Mouse (Mus musculus): ENCODE data around the gene Vmn2r87. TPM values are rescaled to one million over a fixed set of nuclear protein-coding genes. Genes with fewer than 3 reads are reported as not detected.
A peak's percentile ranks its signal among the peaks of the same experiment; 100 is the strongest.
"Not testable (repeated sequence)": the region's sequence is repeated elsewhere in the genome, so short reads cannot be mapped to it uniquely, and the experiment has no call there.

Vmn2r87 gene
- total RNA-seq (2021), result under 1 TPM; 0.39 to 0.42 TPM

DNA sequence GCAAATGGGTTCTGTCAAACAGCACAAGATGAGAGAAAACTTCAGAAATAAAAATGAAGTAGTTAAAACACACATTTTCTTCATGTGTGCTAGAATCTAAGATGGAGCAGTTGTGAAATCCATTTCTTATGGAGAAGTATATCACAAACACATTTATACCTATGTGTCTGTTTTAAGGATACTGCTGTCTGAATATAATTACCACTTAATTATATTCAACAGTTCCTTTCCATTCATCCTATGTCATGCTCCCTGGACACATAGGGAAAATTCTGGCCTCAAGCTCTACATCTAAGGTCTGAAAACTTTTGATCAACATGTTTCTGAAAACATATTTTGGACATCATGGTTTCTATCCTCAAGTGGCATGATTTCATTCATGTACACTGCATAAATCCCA, at the start of gene Vmn2r87:
Gene Vmn2r87 (minus strand): TSS at position 101 of the 400 bp plus-strand sequence.
- DNase-seq (ENCODE audit: extremely low spot score in 1 of 2, low spot score in 1 of 2), result no peak

DNA sequence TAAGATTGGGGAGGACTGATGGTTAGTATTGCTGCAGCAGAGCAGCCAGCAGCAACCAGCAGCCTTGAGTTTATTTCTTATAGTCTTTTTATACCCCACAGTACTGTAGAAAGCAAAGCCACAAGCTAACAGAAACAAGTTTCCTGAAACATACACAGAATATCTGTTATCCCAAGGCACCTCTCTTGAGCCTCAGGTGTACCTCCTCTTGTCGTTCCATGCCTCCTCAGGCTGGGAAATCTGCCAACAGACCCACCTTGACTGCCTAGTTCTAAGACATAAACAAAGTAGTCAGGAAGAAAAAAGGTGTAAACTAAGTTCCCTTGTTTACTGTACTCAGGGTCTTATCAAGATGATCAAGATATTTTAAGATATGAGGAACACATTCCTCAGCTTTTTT, 47.1 kb upstream of the Vmn2r87 start:
- DNase-seq (ENCODE audit: extremely low spot score in 1 of 2, low spot score in 1 of 2), result not testable (repeated sequence)

- DNase-seq (ENCODE audit: extremely low spot score in 1 of 2, low spot score in 1 of 2), result peak; percentile 64
These were observed 44.9 kb upstream of the Vmn2r87 start for GRCm38 (mm10) chr10:130541931-130542691.

- no peak for DNase-seq (ENCODE audit: extremely low spot score in 1 of 2, low spot score in 1 of 2)
These were observed 38.9 kb upstream of the Vmn2r87 start for GRCm38 (mm10) chr10:130536101-130536500.

DNA sequence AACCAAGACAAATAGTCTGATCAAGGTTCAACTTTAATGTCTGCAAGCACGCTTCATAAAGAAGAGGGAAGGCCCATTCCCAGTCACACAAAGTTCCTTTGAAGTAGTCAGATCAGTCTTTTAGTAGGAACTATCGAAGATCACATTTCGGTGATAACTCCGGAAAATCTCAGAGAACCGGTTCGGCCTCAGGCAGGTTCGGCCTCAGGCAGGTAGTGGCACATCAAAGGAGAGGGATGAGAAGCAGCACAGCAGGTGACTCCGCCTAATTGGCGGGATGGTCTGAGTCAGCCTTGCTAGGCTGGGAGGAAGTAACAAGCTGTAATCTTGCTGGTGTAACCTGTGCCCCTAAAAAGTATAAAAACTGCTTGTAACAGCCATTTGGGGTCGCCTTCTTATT, 30.7 kb upstream of the Vmn2r87 start:
- no peak for DNase-seq (ENCODE audit: extremely low spot score in 1 of 2, low spot score in 1 of 2)

- peak; percentile 10 to 13 for DNase-seq (ENCODE audit: extremely low spot score in 1 of 2, low spot score in 1 of 2)
These were observed 26.9 kb downstream of the Vmn2r87 start for GRCm38 (mm10) chr10:130470311-130470760.

DNA sequence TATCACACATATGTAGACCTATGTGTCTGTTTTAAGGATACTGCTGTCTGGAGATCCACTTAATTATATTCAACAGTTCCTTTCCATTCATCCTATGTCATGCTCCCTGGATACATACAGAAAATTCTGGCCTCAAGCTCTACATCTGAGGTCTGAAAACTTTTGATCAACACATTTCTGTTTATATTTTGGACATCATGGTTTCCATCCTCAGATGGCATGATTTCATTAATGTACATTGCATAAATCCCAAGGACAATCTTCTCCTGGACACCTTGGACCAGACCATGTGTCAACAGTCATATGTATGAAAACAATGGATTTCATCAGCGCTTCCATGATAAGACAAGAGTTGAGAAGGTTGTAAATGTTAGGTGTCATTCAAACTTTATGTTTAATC, 41.2 kb downstream of the Vmn2r87 start, which contains the start of gene Vmn2r86:
Gene Vmn2r86 (minus strand): TSS at position 101 of the 400 bp plus-strand sequence.
- not testable (repeated sequence) for DNase-seq (ENCODE audit: extremely low spot score in 1 of 2, low spot score in 1 of 2)

DNA sequence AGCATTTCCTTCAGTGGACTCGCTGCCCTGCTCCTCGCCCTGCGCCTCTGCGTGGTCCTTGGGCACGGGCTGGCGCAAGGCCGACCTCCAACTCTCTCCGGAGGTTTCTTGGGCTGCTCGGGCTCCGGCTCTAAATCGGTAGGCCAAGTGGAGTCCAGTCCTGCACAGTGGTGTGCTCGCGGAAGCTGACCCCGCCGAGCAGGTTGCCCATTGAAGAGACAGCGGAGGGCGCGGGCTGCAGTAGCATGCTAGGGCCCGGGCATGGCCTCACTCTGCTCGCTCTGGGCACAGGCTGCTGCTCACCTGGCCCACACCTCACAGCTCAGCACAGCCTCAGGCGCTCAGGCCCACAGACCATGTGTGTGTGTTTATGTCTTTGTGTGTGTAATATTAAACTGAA, 52.4 kb downstream of the Vmn2r87 start:
- DNase-seq (ENCODE audit: extremely low spot score in 1 of 2, low spot score in 1 of 2), result no peak

DNA sequence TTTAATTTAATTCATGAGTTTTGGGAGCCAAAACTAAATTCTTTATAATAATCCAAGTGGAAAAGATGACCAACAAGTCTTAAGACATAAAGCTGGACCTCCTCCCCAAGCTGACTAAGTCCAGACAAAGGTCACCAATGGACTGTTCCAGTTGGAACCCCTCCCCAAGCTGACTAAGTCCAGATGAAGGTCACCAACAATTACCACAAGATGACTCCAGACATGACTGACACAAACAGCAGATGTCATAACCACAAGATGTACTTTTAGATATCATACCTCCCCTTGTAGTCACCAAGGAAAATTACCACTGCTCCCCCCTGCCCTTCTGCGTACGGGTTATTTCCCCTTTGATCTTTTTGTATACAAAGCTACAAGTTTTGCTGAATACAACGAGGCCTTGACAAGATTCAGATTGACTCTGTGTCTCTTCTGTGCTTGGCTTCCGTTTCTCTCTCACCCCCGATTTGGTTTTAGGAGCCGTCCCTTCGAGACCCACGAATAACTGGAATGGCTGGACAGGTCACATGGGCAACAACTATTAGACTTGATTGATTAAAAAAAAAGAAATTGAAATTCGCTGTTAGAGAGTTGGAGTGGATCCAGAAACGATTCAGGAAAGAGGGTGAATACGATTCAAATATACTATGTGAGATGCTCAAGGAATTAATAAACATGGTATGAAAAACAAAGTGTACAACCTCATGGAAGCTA, 62.9 kb downstream of the Vmn2r87 start:
- DNase-seq (ENCODE audit: extremely low spot score in 1 of 2, low spot score in 1 of 2), result not testable (repeated sequence)

- DNase-seq (ENCODE audit: extremely low spot score in 1 of 2, low spot score in 1 of 2), result not testable (repeated sequence)
These were observed 67.6 kb downstream of the Vmn2r87 start, which contains the start of gene Vmn2r85 for GRCm38 (mm10) chr10:130429603-130430002. Vmn2r85 (minus strand) TSS chr10:130429703.

DNA sequence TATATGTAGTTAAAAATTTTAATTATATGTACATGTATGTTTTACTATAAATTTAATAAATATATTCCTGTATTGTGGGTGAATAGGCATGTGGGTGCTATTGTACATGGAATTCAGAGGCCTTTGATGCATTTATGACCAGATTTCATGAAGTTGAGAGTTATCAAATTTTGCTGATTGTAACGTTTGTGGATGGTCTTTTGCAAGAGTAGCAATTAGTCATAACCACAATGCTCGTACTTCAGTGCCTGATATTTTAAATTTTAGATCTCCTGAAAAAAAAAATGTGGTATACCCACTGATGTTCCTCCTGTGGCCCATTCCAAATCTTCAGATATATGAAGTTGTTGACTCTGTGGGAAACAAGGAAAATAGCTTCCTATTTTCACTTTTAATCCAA, 74.8 kb downstream of the Vmn2r87 start:
- DNase-seq (ENCODE audit: extremely low spot score in 1 of 2, low spot score in 1 of 2), result not testable (repeated sequence)

Other genes with a start within 250 kb of the Vmn2r87 start
- under 1 TPM in 1 of 2 experiments, not detected in 1; 0.20 TPM for gene Neurod4, start 217.2 kb downstream of the Vmn2r87 start, total RNA-seq (2021)
- 1 to 10 TPM; 1.3 to 1.6 TPM for gene Tespa1, start 174.5 kb downstream of the Vmn2r87 start, total RNA-seq (2021)
- gene Vmn2r84, start 103.1 kb downstream of the Vmn2r87 start, total RNA-seq (2021), result under 1 TPM; 0.10 to 0.16 TPM
- under 1 TPM; 0.27 to 0.33 TPM for gene Vmn2r85, start 67.7 kb downstream of the Vmn2r87 start, total RNA-seq (2021)
- under 1 TPM; 0.12 TPM for gene Vmn2r86, start 41.3 kb downstream of the Vmn2r87 start, total RNA-seq (2021)